Comparison of ENCODE assay signal across 22 mouse cellular contexts in genomic region chr13:53996867-53997266, GRCm38 (mm10). TPM values are rescaled to one million over a fixed set of nuclear protein-coding genes. Genes with fewer than 3 reads are reported as not detected.
"Had no signal": no experiment of that assay in that cellular context is flagged by ENCODE, and none has a peak within 500 bp of the region (broad histone marks: within the 10 kb centered on the region; RNA-seq: fewer than 3 reads in every experiment).

No protein-coding gene starts in this region.

- H3K4me2 ChIP-seq: limb, embryonic 13.5 days; liver, embryonic 13.5 days; midbrain, embryonic 13.5 days; neural tube, embryonic 13.5 days had no signal

- H3K4me3 ChIP-seq: limb, embryonic 13.5 days; liver, embryonic 13.5 days; megakaryocyte, embryonic 14.5 days; midbrain, embryonic 10.5 days; midbrain, embryonic 13.5 days; myocyte; neural tube, embryonic 13.5 days had no signal

- H3K4me1 ChIP-seq: liver, embryonic 13.5 days; megakaryocyte, embryonic 14.5 days; midbrain, embryonic 10.5 days; midbrain, embryonic 13.5 days; neural tube, embryonic 13.5 days had no signal

- H3K9ac ChIP-seq: limb, embryonic 13.5 days; liver, embryonic 13.5 days; midbrain, embryonic 13.5 days; neural tube, embryonic 13.5 days had no signal

- H3K9me3 ChIP-seq: limb, embryonic 13.5 days; liver, embryonic 13.5 days; megakaryocyte, embryonic 14.5 days; midbrain, embryonic 10.5 days; midbrain, embryonic 13.5 days; neural tube, embryonic 13.5 days had no signal

- H3K27me3 ChIP-seq: liver, embryonic 13.5 days; megakaryocyte, embryonic 14.5 days; midbrain, embryonic 13.5 days; neural tube, embryonic 13.5 days had no signal

- H3K36me3 ChIP-seq: limb, embryonic 13.5 days; liver, embryonic 13.5 days; midbrain, embryonic 10.5 days; midbrain, embryonic 13.5 days; neural tube, embryonic 13.5 days had no signal

- ATAC-seq: intestine, postnatal 0 days; midbrain, embryonic 13.5 days; midbrain, embryonic 16.5 days had no signal

- DNase-seq: kidney, adult 2 months; kidney, postnatal 10 days; kidney, postnatal 4 days; left cerebral cortex, postnatal 4 days; liver, embryonic 13.5 days; right cerebral cortex, adult 18-20 months; right cerebral cortex, postnatal 14 days; right cerebral cortex, postnatal 4 days; thymus, adult 2 months; thymus, postnatal 14 days; thymus, postnatal 4 days had no signal

- H3K27ac ChIP-seq: limb, embryonic 13.5 days; liver, embryonic 13.5 days; midbrain, embryonic 10.5 days; midbrain, embryonic 13.5 days; neural tube, embryonic 13.5 days; stomach, postnatal 0 days had no signal

RNA-seq across cellular contexts. Expression of gene Drd1, which starts 58.6 kb away (rescaled TPM):
- polyA plus RNA-seq: limb, embryonic 13.5 days; liver, adult 2 months; liver, embryonic 13.5 days; liver, embryonic 16.5 days; myocyte had no signal
